Mouse (Mus musculus) layer of hippocampus, adult 2 months (tissue): Measurements from ENCODE around the gene Cd300ld5. TPM values are rescaled to one million over a fixed set of nuclear protein-coding genes. Genes with fewer than 3 reads are reported as not detected.

ENCODE experiments used
- DNase-seq, 2 experiments: peaks; one replicate each; pipeline ENCODE4 v3.0.0; 2022; ENCODE audit warnings: low spot score in 2 of 2
- H3K27ac ChIP-seq: fragments of 200-600 bp; 2 replicates; pipeline ENCODE4 v1.8.1; 2022
- H3K4me3 ChIP-seq: fragments of 200-600 bp; 2 replicates; pipeline ENCODE4 v1.8.1; 2022; ENCODE audit warnings: mild to moderate bottlenecking
- CTCF ChIP-seq: fragments of 200-600 bp; conservative IDR thresholded peaks from 2 replicates; pipeline ENCODE4 v1.8.1; 2022; ENCODE audit warnings: antibody characterized with exemption, mild to moderate bottlenecking, moderate library complexity
- total RNA-seq, 2 experiments: library from RNA; stranded (reverse); gene quantifications; 2 replicates each; pipeline ENCODE4 v1.2.3; 2021

Cd300ld5 gene
- total RNA-seq, 2 experiments from 2014 or later, result 0.87 to 1.0 TPM

GRCm38 (mm10) chr11:115001474-115002040 is 36.0 kb downstream of the Cd300ld5 start, which contains the start of gene Cd300c2:
Gene Cd300c2 (minus strand): TSS chr11:115001880.
- Histone ChIP-seq H3K4me3 (no peak within 1 kb of the TSS), H3K27ac (no peak within 1 kb of the TSS)
- no peak for TF ChIP-seq CTCF
- no peak for DNase-seq

GRCm38 (mm10) chr11:114989793-114990192 is 47.8 kb downstream of the Cd300ld5 start, which contains the start of gene Cd300ld:
Gene Cd300ld (minus strand): TSS chr11:114989922.
- no peak within 1 kb of the TSS for H3K4me3 ChIP-seq
- no peak for TF ChIP-seq CTCF
- DNase-seq, result no peak
- H3K27ac ChIP-seq, result no peak within 1 kb of the TSS

- Histone ChIP-seq H3K27ac (no peak overlapping the region), H3K4me3 (no peak overlapping the region)
- TF ChIP-seq CTCF, result no peak
- no peak for DNase-seq
Observed at GRCm38 (mm10) chr11:114981866-114982265, 55.7 kb downstream of the Cd300ld5 start.

Other genes with a start within 250 kb of the Cd300ld5 start
- 10 to 100 TPM; 21.7 to 22.9 TPM for gene Btbd17, start 241.8 kb downstream of the Cd300ld5 start, total RNA-seq
- not detected for gene Gpr142, start 238.8 kb downstream of the Cd300ld5 start, total RNA-seq
- gene Gprc5c, start 186.6 kb downstream of the Cd300ld5 start, total RNA-seq, result 1 to 10 TPM; 4.7 to 5.4 TPM
- gene Cd300a, start 147.7 kb downstream of the Cd300ld5 start, total RNA-seq, result under 1 TPM; 0.36 to 0.42 TPM
- under 1 TPM in 1 of 2 experiments, not detected in 1; 0.12 TPM for gene Cd300lb, start 103.4 kb downstream of the Cd300ld5 start, total RNA-seq
- not detected for gene Cd300c, start 68.6 kb downstream of the Cd300ld5 start, total RNA-seq
- not detected for gene Cd300ld, start 47.8 kb downstream of the Cd300ld5 start, total RNA-seq
- 1 to 10 TPM; 4.1 to 4.5 TPM for gene Cd300c2, start 35.9 kb downstream of the Cd300ld5 start, total RNA-seq
- not detected for gene Cd300ld2, start 21.6 kb downstream of the Cd300ld5 start, total RNA-seq
- 1 to 10 TPM; 1.0 to 1.7 TPM for gene Cd300ld4, start 10.8 kb downstream of the Cd300ld5 start, total RNA-seq
- gene Cd300ld3, start 10.6 kb upstream of the Cd300ld5 start, total RNA-seq, result under 1 TPM in 1 of 2 experiments, not detected in 1; 0.87 TPM
- gene Cd300e, start 24.4 kb upstream of the Cd300ld5 start, total RNA-seq, result under 1 TPM in 1 of 2 experiments, not detected in 1; 0.18 TPM
- gene Rab37, start 53.7 kb upstream of the Cd300ld5 start, total RNA-seq, result 1 to 10 TPM; 3.3 to 3.4 TPM
- gene Cd300lf, start 96.2 kb upstream of the Cd300ld5 start, total RNA-seq, result under 1 TPM; 0.38 to 0.49 TPM
- gene Slc9a3r1, start 125.6 kb upstream of the Cd300ld5 start, total RNA-seq, result 10 to 100 TPM; 67.3 to 74.6 TPM
- gene Tmem104, start 149.7 kb upstream of the Cd300ld5 start, total RNA-seq, result 10 to 100 TPM; 18.1 to 20.1 TPM
- gene Nat9, start 150.1 kb upstream of the Cd300ld5 start, total RNA-seq, result 10 to 100 TPM; 20.5 to 20.6 TPM
- 10 to 100 TPM; 47.4 to 47.5 TPM for gene Grin2c, start 229.5 kb upstream of the Cd300ld5 start, total RNA-seq
- gene Fdxr, start 239.3 kb upstream of the Cd300ld5 start, total RNA-seq, result 10 to 100 TPM; 22.4 to 22.5 TPM